Mouse (Mus musculus) MEL (cell line): ENCODE measurements around the gene Kank1. TPM values are rescaled to one million over a fixed set of nuclear protein-coding genes. Genes with fewer than 3 reads are reported as not detected.

ENCODE experiments used
- DNase-seq: peaks from one replicate; pipeline ENCODE4 v3.0.0; 2011; ENCODE audit warnings: low read depth, low spot score
- H3K27ac ChIP-seq: 2 replicates; pipeline ENCODE4 v1.5.1; 2012; ENCODE audit warnings: low read depth, mild to moderate bottlenecking, control low read depth, low read length, moderate library complexity; ENCODE audit not compliant: control insufficient read depth
- H3K27me3 ChIP-seq, 2 experiments: fragments of 150-350 bp in 1 of 2; sonication (generic) in 1 of 2; 2 replicates each; pipeline ENCODE4 v1.6.1; 2012; ENCODE audit warnings: low read length in 2 of 2, mild to moderate bottlenecking in 2 of 2, improper control_type of control experiment in 1 of 2, moderate library complexity in 1 of 2; ENCODE audit not compliant: insufficient read depth in 2 of 2, control insufficient read depth in 1 of 2
- H3K36me3 ChIP-seq, 2 experiments: 2 replicates each; pipeline ENCODE4 v1.6.1; 2012 to 2014; ENCODE audit warnings: low read length in 2 of 2, improper control_type of control experiment in 1 of 2, inconsistent platforms in 1 of 2, mild to moderate bottlenecking in 1 of 2; ENCODE audit not compliant: insufficient read depth in 2 of 2, control insufficient read depth in 1 of 2
- H3K4me1 ChIP-seq, 2 experiments: fragments of 150-350 bp in 1 of 2; sonication (generic) in 1 of 2; 2 replicates each; pipeline ENCODE4 v1.6.1; 2012; ENCODE audit warnings: low read length in 2 of 2, improper control_type of control experiment in 1 of 2, mild to moderate bottlenecking in 1 of 2; ENCODE audit not compliant: insufficient read depth in 2 of 2, control insufficient read depth in 1 of 2
- H3K4me3 ChIP-seq, 2 experiments: fragments of 150-350 bp in 1 of 2; sonication (generic) in 1 of 2; 2 replicates each; pipeline ENCODE4 v1.5.1; 2012; ENCODE audit warnings: low read depth in 2 of 2, low read length in 2 of 2, mild to moderate bottlenecking in 2 of 2, moderate library complexity in 2 of 2, control low read depth in 1 of 2, improper control_type of control experiment in 1 of 2; ENCODE audit not compliant: control insufficient read depth in 1 of 2, insufficient read depth in 1 of 2
- H3K79me2 ChIP-seq: 2 replicates; pipeline ENCODE4 v1.6.1; 2012; ENCODE audit warnings: mild to moderate bottlenecking, low read length, moderate library complexity; ENCODE audit not compliant: control insufficient read depth, poor library complexity, insufficient read depth
- H3K9ac ChIP-seq: 2 replicates; pipeline ENCODE4 v1.6.1; 2012; ENCODE audit warnings: low read depth, mild to moderate bottlenecking, control low read depth, low read length, moderate library complexity; ENCODE audit not compliant: control insufficient read depth, poor library complexity, severe bottlenecking
- H3K9me3 ChIP-seq: fragments of 150-350 bp; sonication (generic); replicated peaks from 2 replicates; pipeline ENCODE4 v1.6.1; 2012; ENCODE audit warnings: mild to moderate bottlenecking, low read length, improper control_type of control experiment, moderate library complexity; ENCODE audit not compliant: insufficient read depth
- CHD2 ChIP-seq: IDR thresholded peaks from 2 replicates; pipeline ENCODE4 v1.6.1; 2011; ENCODE audit warnings: low read length, improper control_type of control experiment
- ELF1 ChIP-seq: IDR thresholded peaks from 2 replicates; pipeline ENCODE4 v1.6.1; 2014; ENCODE audit warnings: low read depth, mild to moderate bottlenecking, inconsistent platforms, low read length, improper control_type of control experiment, moderate library complexity
- ETS1 ChIP-seq: IDR thresholded peaks from 2 replicates; pipeline ENCODE4 v1.6.1; 2012; ENCODE audit warnings: low read depth, mild to moderate bottlenecking, inconsistent platforms, low read length, improper control_type of control experiment, moderate library complexity
- GABPA ChIP-seq: IDR thresholded peaks from 2 replicates; pipeline ENCODE4 v1.6.1; 2012; ENCODE audit warnings: low read depth, mild to moderate bottlenecking, inconsistent platforms, low read length, improper control_type of control experiment, moderate library complexity
- GATA1 ChIP-seq: IDR thresholded peaks from 2 replicates; pipeline ENCODE4 v1.6.1; 2011; ENCODE audit warnings: low read depth, low read length, improper control_type of control experiment
- KAT2A ChIP-seq: conservative IDR thresholded peaks from 2 replicates; pipeline ENCODE4 v1.6.1; 2012; ENCODE audit warnings: low read depth, low read length, improper control_type of control experiment, inconsistent platforms
- MAFK ChIP-seq: IDR thresholded peaks from 2 replicates; pipeline ENCODE4 v1.6.1; 2011; ENCODE audit warnings: low read depth, mild to moderate bottlenecking, low read length, improper control_type of control experiment, borderline replicate concordance
- MAX ChIP-seq: IDR thresholded peaks from 2 replicates; pipeline ENCODE4 v1.6.1; 2011; ENCODE audit warnings: low read length, improper control_type of control experiment
- MAZ ChIP-seq: IDR thresholded peaks from 2 replicates; pipeline ENCODE4 v1.6.1; 2012; ENCODE audit warnings: low read depth, mild to moderate bottlenecking, inconsistent platforms, low read length, improper control_type of control experiment
- MEF2A ChIP-seq: IDR thresholded peaks from 2 replicates; pipeline ENCODE4 v1.6.1; 2014; ENCODE audit warnings: low read depth, mild to moderate bottlenecking, inconsistent platforms, low read length, improper control_type of control experiment; ENCODE audit not compliant: poor library complexity, insufficient replicate concordance, severe bottlenecking; ENCODE audit errors: extremely low read depth
- MYC ChIP-seq: IDR thresholded peaks from 2 replicates; pipeline ENCODE4 v1.6.1; 2011; ENCODE audit warnings: low read depth, mild to moderate bottlenecking, low read length, improper control_type of control experiment, moderate library complexity
- NRF1 ChIP-seq: IDR thresholded peaks from 2 replicates; pipeline ENCODE4 v1.6.1; 2014; ENCODE audit warnings: low read depth, mild to moderate bottlenecking, inconsistent platforms, low read length, improper control_type of control experiment, moderate library complexity; ENCODE audit not compliant: poor library complexity, insufficient read depth, severe bottlenecking
- POLR2AphosphoS2 ChIP-seq: IDR thresholded peaks from 2 replicates; pipeline ENCODE4 v1.6.1; 2011; ENCODE audit warnings: low read length, improper control_type of control experiment
- POLR2AphosphoS5 ChIP-seq: IDR thresholded peaks from 2 replicates; pipeline ENCODE4 v1.6.1; 2012; ENCODE audit warnings: low read depth, borderline replicate concordance, mild to moderate bottlenecking, inconsistent platforms, low read length, moderate library complexity, mixed read lengths
- SIN3A ChIP-seq: IDR thresholded peaks from 2 replicates; pipeline ENCODE4 v1.6.1; 2012; ENCODE audit warnings: low read length, improper control_type of control experiment, inconsistent platforms
- SMC3 ChIP-seq: IDR thresholded peaks from 2 replicates; pipeline ENCODE4 v1.6.1; 2011; ENCODE audit warnings: low read depth, low read length, improper control_type of control experiment
- TAL1 ChIP-seq: IDR thresholded peaks from 2 replicates; pipeline ENCODE4 v1.6.1; 2012; ENCODE audit warnings: mild to moderate bottlenecking, inconsistent platforms, low read length, moderate library complexity, mixed read lengths
- TBP ChIP-seq: IDR thresholded peaks from 2 replicates; pipeline ENCODE4 v1.8.0; 2011; ENCODE audit warnings: low read depth, low read length, improper control_type of control experiment
- TCF12 ChIP-seq: IDR thresholded peaks from 2 replicates; pipeline ENCODE4 v1.6.1; 2014; ENCODE audit warnings: low read depth, mild to moderate bottlenecking, inconsistent platforms, low read length, improper control_type of control experiment, moderate library complexity
- UBTF ChIP-seq: IDR thresholded peaks from 2 replicates; pipeline ENCODE4 v1.6.1; 2012; ENCODE audit warnings: low read depth, mild to moderate bottlenecking, inconsistent platforms, low read length, improper control_type of control experiment, moderate library complexity, borderline replicate concordance; ENCODE audit not compliant: insufficient read depth
- USF2 ChIP-seq, 2 experiments: IDR thresholded peaks; 2 replicates each; pipeline ENCODE4 v1.6.1; 2011 to 2012; ENCODE audit warnings: improper control_type of control experiment in 2 of 2, low read length in 2 of 2, borderline replicate concordance in 1 of 2, inconsistent platforms in 1 of 2, low read depth in 1 of 2, mild to moderate bottlenecking in 1 of 2; ENCODE audit not compliant: insufficient read depth in 1 of 2
- ZC3H11A ChIP-seq: IDR thresholded peaks from 2 replicates; pipeline ENCODE4 v1.6.1; 2012; ENCODE audit warnings: low read depth, mild to moderate bottlenecking, inconsistent platforms, low read length, improper control_type of control experiment
- polyA plus RNA-seq, 2 experiments: library from polyadenylated mRNA; stranded (reverse) in 1 of 2; unstranded in 1 of 2; fragments of >175 nt in 1 of 2; fragments of >200 nt in 1 of 2; gene quantifications; 2 replicates each; pipeline versions ENCODE4 v1.2.1 to v1.2.4; 2012; ENCODE audit warnings: low replicate concordance in 2 of 2, low read depth in 1 of 2; ENCODE audit not compliant: insufficient read length in 2 of 2, insufficient read depth in 1 of 2, missing spikeins in 1 of 2
- total RNA-seq: library from RNA; depleted of rRNA; stranded (reverse); fragments of 300-350 nt; gene quantifications from 2 replicates; pipeline ENCODE4 v1.2.3, GENCODE M21; 2012

Gene Kank1
- total and polyA plus RNA-seq, 3 experiments = not detected

GRCm38 (mm10) chr19:25385981-25386380, 149.2 kb downstream of the Kank1 start:
- H3K27me3 ChIP-seq = no peaks in the 10 kb centered on the region
- H3K4me3 ChIP-seq = no peak overlapping the region
- no peak overlapping the region for H3K27ac ChIP-seq
- no peak overlapping the region for H3K9ac ChIP-seq
- no peaks in the 10 kb centered on the region for H3K36me3 ChIP-seq
- no peaks in the 10 kb centered on the region for H3K79me2 ChIP-seq
- no peak for DNase-seq
- no peaks in the 10 kb centered on the region for H3K9me3 ChIP-seq
- TF ChIP-seq POLR2AphosphoS5 = no peak
- TF ChIP-seq ELF1 = no peak
- no peaks in the 10 kb centered on the region for H3K4me1 ChIP-seq

GRCm38 (mm10) chr19:25386679-25387470, 150.1 kb downstream of the Kank1 start:
- Histone ChIP-seq H3K4me3 (no peak overlapping the region), H3K27ac (no peak overlapping the region), H3K79me2 (no peaks in the 10 kb centered on the region), H3K9ac (no peak overlapping the region), H3K9me3 (no peaks in the 10 kb centered on the region), H3K36me3 (no peaks in the 10 kb centered on the region), H3K27me3 (no peaks in the 10 kb centered on the region), H3K4me1 (no peaks in the 10 kb centered on the region)
- DNase-seq = no peak
- no peak for TF ChIP-seq CHD2
- no peak for TF ChIP-seq TBP
- TF ChIP-seq SMC3 = no peak
- no peak for TF ChIP-seq KAT2A
- no peak for TF ChIP-seq ETS1

DNA sequence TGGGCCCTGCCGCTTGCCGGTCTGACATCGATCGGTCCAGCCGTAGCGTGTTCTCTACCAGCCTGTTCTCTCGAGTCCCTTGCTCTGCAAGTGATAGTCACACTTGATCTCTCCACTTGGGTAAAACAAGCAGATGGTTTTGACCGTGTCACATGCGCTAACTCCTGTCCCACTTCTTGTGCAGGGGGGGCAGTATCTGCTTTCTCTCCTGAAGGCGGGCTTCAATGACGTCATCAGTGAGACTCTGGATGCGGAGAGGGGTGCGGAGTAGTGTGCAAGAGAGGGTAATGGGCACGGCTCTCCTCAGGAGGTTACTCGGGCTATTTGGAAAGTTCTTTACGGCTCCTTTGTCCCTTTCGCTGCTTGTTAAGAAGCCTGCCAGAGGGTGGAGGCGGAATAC, 151.1 kb downstream of the Kank1 start:
- TF ChIP-seq ETS1 = no peak
- TF ChIP-seq GATA1 = no peak
- no peak for TF ChIP-seq ZC3H11A
- no peak for TF ChIP-seq POLR2AphosphoS5
- TF ChIP-seq SIN3A = no peak
- TF ChIP-seq MAFK = no peak
- TF ChIP-seq TCF12 = no peak
- TF ChIP-seq GABPA = no peak
- TF ChIP-seq MEF2A = no peak
- no peak for TF ChIP-seq MYC
- TF ChIP-seq NRF1 = no peak
- TF ChIP-seq USF2 (IDR thresholded peaks at IDR 0.05; ENCODE audit: borderline replicate concordance in 1 of 2, insufficient read depth in 1 of 2, low read depth in 1 of 2, low read length in 2 of 2) = no peak
- no peak for TF ChIP-seq MAX
- TF ChIP-seq TAL1 = no peak
- no peak for TF ChIP-seq MAZ
- TF ChIP-seq POLR2AphosphoS2 = no peak
- TF ChIP-seq UBTF = no peak
- no peaks in the 10 kb centered on the region for H3K4me1 ChIP-seq
- no peak for DNase-seq
- H3K27ac ChIP-seq = no peak overlapping the region
- no peaks in the 10 kb centered on the region for H3K27me3 ChIP-seq
- no peaks in the 10 kb centered on the region for H3K9me3 ChIP-seq
- H3K36me3 ChIP-seq = no peaks in the 10 kb centered on the region
- no peak overlapping the region for H3K9ac ChIP-seq
- H3K4me3 ChIP-seq = no peak overlapping the region
- no peaks in the 10 kb centered on the region for H3K79me2 ChIP-seq
